Mouse (Mus musculus) G1E (cell line): ENCODE measurements around the gene Csrnp2.

Experiments used
- CTCF ChIP-seq: IDR thresholded peaks from 2 replicates; pipeline ENCODE4 v1.5.1; 2012; ENCODE audit warnings: low read depth, low read length, inconsistent platforms, mixed read lengths
- GATA1 ChIP-seq: IDR thresholded peaks from 2 replicates; pipeline ENCODE4 v1.6.1; 2012; ENCODE audit warnings: borderline replicate concordance, low read length, inconsistent platforms, mixed read lengths
- TAL1 ChIP-seq: conservative IDR thresholded peaks from 2 replicates; pipeline ENCODE4 v1.6.1; 2012; ENCODE audit warnings: low read depth, low read length, inconsistent platforms, mixed read lengths

DNA sequence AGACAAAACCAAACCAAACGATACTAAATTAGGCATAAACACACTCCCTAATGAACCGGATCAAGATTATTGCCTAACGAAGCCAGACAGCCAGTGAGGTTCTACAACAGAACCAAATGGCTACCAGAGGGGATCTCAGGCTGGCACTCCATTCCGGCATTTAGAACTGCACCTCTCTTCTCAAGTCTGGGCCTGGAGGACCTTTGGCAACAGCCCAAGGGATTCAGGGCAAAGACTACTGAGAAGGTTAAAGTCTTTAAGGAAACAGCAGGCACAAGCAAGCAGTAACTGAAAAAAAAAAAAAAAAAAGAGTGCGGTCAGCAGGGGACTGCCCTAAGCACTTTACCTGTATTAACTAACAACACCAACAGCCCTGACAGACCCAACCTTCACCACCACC is 33.2 kb downstream of the Csrnp2 start:
- TF ChIP-seq CTCF (no peak), GATA1 (no peak), TAL1 (no peak)
